Mouse (Mus musculus): ENCODE measurements around the gene Tnrc6c. TPM values are rescaled to one million over a fixed set of nuclear protein-coding genes. Genes with fewer than 3 reads are reported as not detected.

Gene Tnrc6c
- polyA plus RNA-seq, 1 experiment from 2014 or later = 18.9 TPM

- no peak overlapping the region for H3K4me2 ChIP-seq (ENCODE audit: low read length)
- WGBS = 94% methylated on average over 6 of the region's 6 CpGs
- no peak overlapping the region for H3K4me3 ChIP-seq (ENCODE audit: low read length)
- H3K9ac ChIP-seq (ENCODE audit: low read depth, low read length) = no peak overlapping the region
- H3K36me3 ChIP-seq (ENCODE audit: control insufficient read depth, insufficient read depth, low read length) = peaks cover 57% of the 10 kb centered on the region
- ATAC-seq = no peak
- H3K27me3 ChIP-seq (replicated peaks; ENCODE audit: control insufficient read depth, insufficient read depth, low read length) = no peaks in the 10 kb centered on the region
- no peaks in the 10 kb centered on the region for H3K9me3 ChIP-seq (ENCODE audit: control insufficient read depth, low read length)
- no peaks in the 10 kb centered on the region for H3K4me1 ChIP-seq (ENCODE audit: control insufficient read depth, insufficient read depth, low read depth, low read length)
- H3K27ac ChIP-seq (ENCODE audit: low read depth, low read length) = no peak overlapping the region
These were observed 87.0 kb downstream of the Tnrc6c start for GRCm38 (mm10) chr11:117741128-117741527.

GRCm38 (mm10) chr11:117742243-117742642, 88.2 kb downstream of the Tnrc6c start:
- H3K9me3 ChIP-seq (ENCODE audit: control insufficient read depth, low read length) = no peaks in the 10 kb centered on the region
- H3K36me3 ChIP-seq (ENCODE audit: control insufficient read depth, insufficient read depth, low read length) = peaks cover 58% of the 10 kb centered on the region
- H3K27me3 ChIP-seq (replicated peaks; ENCODE audit: control insufficient read depth, insufficient read depth, low read length) = no peaks in the 10 kb centered on the region
- 88% methylated on average over 8 of the region's 8 CpGs for WGBS
- no peak overlapping the region for H3K4me3 ChIP-seq (ENCODE audit: low read length)
- no peak overlapping the region for H3K27ac ChIP-seq (ENCODE audit: low read depth, low read length)
- H3K4me1 ChIP-seq (ENCODE audit: control insufficient read depth, insufficient read depth, low read depth, low read length) = no peaks in the 10 kb centered on the region
- ATAC-seq = no peak
- no peak overlapping the region for H3K9ac ChIP-seq (ENCODE audit: low read depth, low read length)
- H3K4me2 ChIP-seq (ENCODE audit: low read length) = no peak overlapping the region

- H3K9ac ChIP-seq (ENCODE audit: low read depth, low read length) = no peak overlapping the region
- H3K27ac ChIP-seq (ENCODE audit: low read depth, low read length) = no peak overlapping the region
- no peak for ATAC-seq
- H3K4me3 ChIP-seq (ENCODE audit: low read length) = no peak overlapping the region
- no peaks in the 10 kb centered on the region for H3K9me3 ChIP-seq (ENCODE audit: control insufficient read depth, low read length)
- H3K36me3 ChIP-seq (ENCODE audit: control insufficient read depth, insufficient read depth, low read length) = peaks cover 62% of the 10 kb centered on the region
- WGBS = 91% methylated on average over 8 of the region's 8 CpGs
- H3K4me1 ChIP-seq (ENCODE audit: control insufficient read depth, insufficient read depth, low read depth, low read length) = no peaks in the 10 kb centered on the region
- no peaks in the 10 kb centered on the region for H3K27me3 ChIP-seq (replicated peaks; ENCODE audit: control insufficient read depth, insufficient read depth, low read length)
- H3K4me2 ChIP-seq (ENCODE audit: low read length) = no peak overlapping the region
These were observed 88.6 kb downstream of the Tnrc6c start for GRCm38 (mm10) chr11:117742715-117743114.

- Histone ChIP-seq H3K9ac (ENCODE audit: low read depth, low read length) (no peak overlapping the region), H3K4me1 (ENCODE audit: control insufficient read depth, insufficient read depth, low read depth, low read length) (no peaks in the 10 kb centered on the region), H3K9me3 (ENCODE audit: control insufficient read depth, low read length) (no peaks in the 10 kb centered on the region), H3K4me2 (ENCODE audit: low read length) (no peak overlapping the region), H3K4me3 (ENCODE audit: low read length) (no peak overlapping the region), H3K36me3 (ENCODE audit: control insufficient read depth, insufficient read depth, low read length) (peaks cover 62% of the 10 kb centered on the region), H3K27me3 (replicated peaks; ENCODE audit: control insufficient read depth, insufficient read depth, low read length) (no peaks in the 10 kb centered on the region), H3K27ac (ENCODE audit: low read depth, low read length) (no peak overlapping the region)
- ATAC-seq = no peak
- 73% methylated on average over 4 of the region's 4 CpGs for WGBS
These were observed 89.5 kb downstream of the Tnrc6c start for GRCm38 (mm10) chr11:117743454-117744030.

GRCm38 (mm10) chr11:117748628-117749027, 94.5 kb downstream of the Tnrc6c start:
- H3K4me1 ChIP-seq (ENCODE audit: control insufficient read depth, insufficient read depth, low read depth, low read length) = no peaks in the 10 kb centered on the region
- 80% methylated on average over 4 of the region's 4 CpGs for WGBS
- no peak overlapping the region for H3K9ac ChIP-seq (ENCODE audit: low read depth, low read length)
- H3K27ac ChIP-seq (ENCODE audit: low read depth, low read length) = no peak overlapping the region
- no peak overlapping the region for H3K4me3 ChIP-seq (ENCODE audit: low read length)
- no peak for ATAC-seq
- peaks cover 62% of the 10 kb centered on the region for H3K36me3 ChIP-seq (ENCODE audit: control insufficient read depth, insufficient read depth, low read length)
- no peak overlapping the region for H3K4me2 ChIP-seq (ENCODE audit: low read length)
- H3K27me3 ChIP-seq (replicated peaks; ENCODE audit: control insufficient read depth, insufficient read depth, low read length) = no peaks in the 10 kb centered on the region
- no peaks in the 10 kb centered on the region for H3K9me3 ChIP-seq (ENCODE audit: control insufficient read depth, low read length)

- Histone ChIP-seq H3K4me3 (ENCODE audit: low read length) (no peak overlapping the region), H3K36me3 (ENCODE audit: control insufficient read depth, insufficient read depth, low read length) (peaks cover 64% of the 10 kb centered on the region), H3K4me2 (ENCODE audit: low read length) (no peak overlapping the region), H3K27me3 (replicated peaks; ENCODE audit: control insufficient read depth, insufficient read depth, low read length) (no peaks in the 10 kb centered on the region), H3K27ac (ENCODE audit: low read depth, low read length) (no peak overlapping the region), H3K4me1 (ENCODE audit: control insufficient read depth, insufficient read depth, low read depth, low read length) (no peaks in the 10 kb centered on the region), H3K9ac (ENCODE audit: low read depth, low read length) (no peak overlapping the region), H3K9me3 (ENCODE audit: control insufficient read depth, low read length) (no peaks in the 10 kb centered on the region)
- WGBS = 91% methylated on average over 10 of the region's 10 CpGs
- ATAC-seq = no peak
These were observed 95.3 kb downstream of the Tnrc6c start for GRCm38 (mm10) chr11:117749414-117749813.

GRCm38 (mm10) chr11:117751544-117751943, 97.5 kb downstream of the Tnrc6c start:
- no peak for ATAC-seq
- H3K4me2 ChIP-seq (ENCODE audit: low read length) = no peak overlapping the region
- H3K27ac ChIP-seq (ENCODE audit: low read depth, low read length) = no peak overlapping the region
- no peak overlapping the region for H3K4me3 ChIP-seq (ENCODE audit: low read length)
- H3K9me3 ChIP-seq (ENCODE audit: control insufficient read depth, low read length) = no peaks in the 10 kb centered on the region
- no peak overlapping the region for H3K9ac ChIP-seq (ENCODE audit: low read depth, low read length)
- no peaks in the 10 kb centered on the region for H3K4me1 ChIP-seq (ENCODE audit: control insufficient read depth, insufficient read depth, low read depth, low read length)
- no peaks in the 10 kb centered on the region for H3K27me3 ChIP-seq (replicated peaks; ENCODE audit: control insufficient read depth, insufficient read depth, low read length)
- peaks cover 78% of the 10 kb centered on the region for H3K36me3 ChIP-seq (ENCODE audit: control insufficient read depth, insufficient read depth, low read length)
- 88% methylated on average over 6 of the region's 6 CpGs for WGBS

- Histone ChIP-seq H3K27me3 (replicated peaks; ENCODE audit: control insufficient read depth, insufficient read depth, low read length) (no peaks in the 10 kb centered on the region), H3K27ac (ENCODE audit: low read depth, low read length) (no peak overlapping the region), H3K4me3 (ENCODE audit: low read length) (no peak overlapping the region), H3K36me3 (ENCODE audit: control insufficient read depth, insufficient read depth, low read length) (peaks cover 81% of the 10 kb centered on the region), H3K9me3 (ENCODE audit: control insufficient read depth, low read length) (no peaks in the 10 kb centered on the region), H3K9ac (ENCODE audit: low read depth, low read length) (no peak overlapping the region), H3K4me1 (ENCODE audit: control insufficient read depth, insufficient read depth, low read depth, low read length) (no peaks in the 10 kb centered on the region), H3K4me2 (ENCODE audit: low read length) (no peak overlapping the region)
- no peak for ATAC-seq
- WGBS = 91% methylated on average over 7 of the region's 7 CpGs
These were observed 101.8 kb downstream of the Tnrc6c start for GRCm38 (mm10) chr11:117755891-117756290.

GRCm38 (mm10) chr11:117759267-117759666, 105.2 kb downstream of the Tnrc6c start:
- ATAC-seq = no peak
- H3K27ac ChIP-seq (ENCODE audit: low read depth, low read length) = no peak overlapping the region
- WGBS = 92% methylated on average over 10 of the region's 10 CpGs

More at GRCm38 (mm10) chr11:117759267-117759666, 105.2 kb downstream of the Tnrc6c start:
- peaks cover 73% of the 10 kb centered on the region for H3K36me3 ChIP-seq (ENCODE audit: control insufficient read depth, insufficient read depth, low read length)
- no peaks in the 10 kb centered on the region for H3K4me1 ChIP-seq (ENCODE audit: control insufficient read depth, insufficient read depth, low read depth, low read length)
- no peak overlapping the region for H3K9ac ChIP-seq (ENCODE audit: low read depth, low read length)
- no peaks in the 10 kb centered on the region for H3K27me3 ChIP-seq (replicated peaks; ENCODE audit: control insufficient read depth, insufficient read depth, low read length)
- H3K4me2 ChIP-seq (ENCODE audit: low read length) = no peak overlapping the region
- no peaks in the 10 kb centered on the region for H3K9me3 ChIP-seq (ENCODE audit: control insufficient read depth, low read length)
- no peak overlapping the region for H3K4me3 ChIP-seq (ENCODE audit: low read length)
